Mouse (Mus musculus) erythroblast, adult 5-6 weeks (primary cell): ENCODE results near the gene Hs3st2. TPM values are rescaled to one million over a fixed set of nuclear protein-coding genes. Genes with fewer than 3 reads are reported as not detected.
"Not testable (repeated sequence)": the region's sequence is repeated elsewhere in the genome, so short reads cannot be mapped to it uniquely, and the experiment has no call there.

Source experiments
- ATAC-seq: replicated peaks from 2 replicates; pipeline ENCODE4 v1.8.0; 2016; ENCODE audit warnings: moderate number of reproducible peaks, mild to moderate bottlenecking, moderate TSS enrichment, inconsistent platforms; ENCODE audit not compliant: poor library complexity, low FRiP score, severe bottlenecking
- total RNA-seq, 2 experiments: library from RNA; stranded (forward) in 1 of 2; stranded (reverse) in 1 of 2; fragments of 150-400 nt in 1 of 2; fragments of 200-764, 138-1000 nt in 1 of 2; gene quantifications; 2 replicates each; pipeline versions ENCODE4 v1.2.3 to v1.2.4; 2015 to 2017; ENCODE audit warnings: low replicate concordance in 2 of 2

The Hs3st2 gene
- total RNA-seq (2015; ENCODE audit: low replicate concordance) (not detected in 2 replicates), total RNA-seq (2017; ENCODE audit: low replicate concordance) (not detected in 2 replicates)

- ATAC-seq = no peak
Observed at GRCm38 (mm10) chr7:121391225-121391983, at the start of gene Hs3st2. Gene Hs3st2, plus strand, starts transcription at chr7:121391859.

DNA sequence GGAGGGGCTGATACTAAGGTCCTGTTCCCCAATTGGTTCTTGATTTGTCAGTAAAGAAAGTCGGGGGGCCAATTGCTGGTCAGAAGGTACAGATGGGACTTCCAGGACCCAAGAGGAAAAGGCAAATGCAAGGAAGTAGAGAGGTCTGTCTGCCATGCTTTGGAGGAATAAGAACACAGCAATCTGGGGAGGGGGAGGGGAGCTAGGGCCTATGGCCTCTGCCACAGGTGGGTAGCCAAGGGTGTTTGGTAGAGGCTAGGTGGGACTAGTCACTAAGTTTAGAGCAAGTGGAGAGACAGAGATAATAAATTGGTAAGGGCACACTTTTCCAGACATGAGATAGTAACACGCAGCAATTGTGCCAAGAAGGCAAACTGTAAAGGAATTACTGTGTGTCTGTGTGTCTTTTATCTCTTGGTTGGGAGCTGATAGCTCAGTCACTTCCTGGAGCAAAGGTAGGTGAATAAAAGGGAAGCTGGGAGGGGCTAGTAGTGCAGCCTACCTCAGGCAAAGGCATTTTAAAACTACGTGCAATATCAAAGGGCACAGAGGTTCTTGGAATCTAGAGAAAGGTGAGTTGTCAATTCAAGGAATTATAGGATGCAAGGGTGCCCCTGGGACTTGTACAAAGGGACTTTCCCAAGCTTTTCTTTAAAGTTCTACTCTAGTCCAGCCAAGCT, 43.2 kb upstream of the Hs3st2 start:
- no peak for ATAC-seq

GRCm38 (mm10) chr7:121351688-121352087, 40.0 kb upstream of the Hs3st2 start:
- no peak for ATAC-seq

GRCm38 (mm10) chr7:121361448-121361847, 30.2 kb upstream of the Hs3st2 start:
- not testable (repeated sequence) for ATAC-seq

GRCm38 (mm10) chr7:121365584-121365983, 26.1 kb upstream of the Hs3st2 start:
- no peak for ATAC-seq

DNA sequence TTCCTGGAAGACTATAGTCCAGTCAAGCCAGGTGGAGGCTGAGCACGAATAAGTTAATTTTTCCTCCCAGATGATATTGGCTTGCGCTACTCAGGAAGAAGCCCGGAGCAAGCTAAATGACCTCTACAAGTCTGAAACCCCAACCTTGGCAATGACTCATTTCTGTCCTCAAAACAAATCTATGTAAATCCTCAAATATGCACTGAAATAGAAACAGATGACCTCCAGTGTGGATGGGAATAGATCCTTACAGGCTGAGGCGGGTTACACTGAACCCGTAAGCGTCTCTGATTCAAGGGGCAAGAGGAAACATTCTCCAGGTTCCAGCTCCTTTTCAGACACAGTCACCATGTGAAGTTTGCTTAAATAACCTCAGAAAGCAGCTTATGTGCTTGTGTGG, 24.5 kb upstream of the Hs3st2 start:
- ATAC-seq = no peak

- no peak for ATAC-seq
Observed at GRCm38 (mm10) chr7:121371990-121372389, 19.7 kb upstream of the Hs3st2 start.

DNA sequence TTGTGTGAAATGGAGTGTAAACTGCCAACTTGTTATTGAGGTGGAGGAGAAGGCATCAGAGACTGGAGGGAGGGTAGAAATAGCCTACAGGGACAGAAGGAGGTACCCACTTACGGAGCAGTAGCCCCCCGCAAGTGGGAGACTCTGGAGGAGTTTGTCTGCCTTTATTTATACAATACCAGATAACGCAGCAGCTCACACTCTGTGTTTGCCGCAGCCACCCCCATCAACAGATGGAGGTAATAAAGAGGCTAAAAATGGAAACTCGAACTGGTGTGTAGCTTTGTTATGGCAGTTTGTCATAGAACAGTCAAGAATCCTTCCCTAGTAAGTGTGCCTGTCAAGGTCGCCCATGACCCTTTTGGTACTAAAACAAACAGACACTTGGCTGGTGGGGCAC, 16.2 kb upstream of the Hs3st2 start:
- ATAC-seq = no peak

GRCm38 (mm10) chr7:121378942-121379341, 12.7 kb upstream of the Hs3st2 start:
- no peak for ATAC-seq

GRCm38 (mm10) chr7:121391984-121392739, 503 bp downstream of the Hs3st2 start:
- no peak for ATAC-seq

DNA sequence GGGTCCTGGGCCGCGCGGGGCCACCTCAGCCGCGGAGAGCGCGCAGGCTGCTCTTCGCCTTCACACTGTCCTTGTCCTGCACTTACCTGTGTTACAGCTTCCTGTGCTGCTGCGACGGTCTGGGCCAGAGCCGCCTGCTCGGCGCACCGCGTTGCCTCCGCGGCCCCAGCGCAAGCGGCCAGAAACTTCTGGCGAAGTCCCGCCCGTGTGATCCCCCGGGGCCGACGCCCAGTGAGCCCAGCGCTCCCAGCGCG, 1.0 kb downstream of the Hs3st2 start:
- no peak for ATAC-seq

GRCm38 (mm10) chr7:121393884-121394283, 2.2 kb downstream of the Hs3st2 start:
- no peak for ATAC-seq

DNA sequence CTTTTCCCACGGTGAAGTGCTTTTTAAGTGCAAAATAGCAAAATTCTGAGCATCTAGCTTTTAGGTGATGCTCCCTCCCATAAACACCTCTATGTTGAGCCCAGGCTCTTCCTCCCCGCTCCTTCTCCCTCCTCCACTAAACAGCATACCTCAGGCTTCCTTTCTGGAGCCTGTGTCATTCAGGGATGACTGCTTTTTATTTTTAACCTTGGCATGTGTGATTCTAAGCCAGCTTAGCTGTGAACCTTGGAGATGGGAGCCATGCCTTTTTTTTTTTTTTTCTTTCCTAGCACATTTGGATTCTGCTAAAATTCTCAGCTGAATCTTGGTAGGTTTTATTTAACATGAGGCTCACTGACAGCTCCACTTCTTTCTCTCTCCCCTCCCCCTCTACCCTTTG, 3.2 kb downstream of the Hs3st2 start:
- no peak for ATAC-seq

DNA sequence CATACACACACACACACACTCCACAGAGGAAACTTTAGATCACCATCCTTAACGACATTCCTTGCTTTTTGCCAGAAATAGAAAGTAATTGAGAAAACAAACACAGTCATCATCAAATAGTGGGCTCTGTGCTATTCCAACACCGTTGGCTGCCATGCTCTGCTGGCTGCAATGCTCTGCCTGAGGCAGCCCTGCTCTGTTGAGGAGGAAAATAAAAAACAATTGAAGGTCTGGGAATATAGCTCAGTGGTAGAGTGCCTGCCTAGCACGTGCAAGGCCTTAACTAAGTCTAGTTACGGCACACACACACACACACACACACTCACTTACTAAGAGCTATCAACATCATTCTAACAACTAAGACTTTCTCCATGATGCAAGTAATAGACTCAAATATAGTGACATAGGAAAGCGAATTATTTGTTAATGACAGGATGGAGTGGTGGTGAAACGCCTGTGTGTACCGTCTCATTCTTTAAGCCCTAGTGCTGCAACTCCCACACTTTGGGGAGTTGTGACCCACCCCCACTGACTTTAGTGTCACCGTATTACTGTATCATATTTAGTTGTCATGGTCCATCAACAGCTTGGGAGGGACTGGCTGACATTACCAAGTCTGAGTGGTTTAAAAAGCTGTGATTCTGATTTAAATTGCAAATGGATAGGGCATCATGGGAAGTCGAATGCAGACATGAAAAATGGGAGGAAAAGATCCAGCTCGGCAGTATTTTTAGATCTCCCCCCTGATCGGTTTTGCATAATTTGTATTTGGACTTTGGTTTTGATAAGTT, 19.3 kb downstream of the Hs3st2 start:
- ATAC-seq = no peak

DNA sequence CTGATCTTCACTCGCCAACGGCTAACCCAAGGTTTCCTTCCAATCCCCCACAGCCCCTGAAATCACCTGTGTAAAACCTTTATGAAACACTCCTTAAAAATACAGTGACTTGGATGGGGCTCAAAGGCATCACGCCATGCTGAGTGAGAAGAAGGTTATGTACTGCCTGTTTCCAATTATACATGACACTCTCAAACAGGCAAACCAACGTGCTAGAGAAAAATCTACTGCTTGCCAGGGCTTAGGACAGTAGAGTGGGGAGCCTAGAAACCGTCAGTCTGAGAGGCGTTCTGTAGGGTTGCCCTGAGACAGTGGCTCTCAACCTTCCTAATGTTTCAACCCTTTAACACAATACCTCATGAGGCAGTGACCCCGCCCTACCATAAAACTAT, 19.8 kb downstream of the Hs3st2 start:
- ATAC-seq = no peak

- no peak for ATAC-seq
Observed at GRCm38 (mm10) chr7:121436884-121437283, 45.2 kb downstream of the Hs3st2 start.

DNA sequence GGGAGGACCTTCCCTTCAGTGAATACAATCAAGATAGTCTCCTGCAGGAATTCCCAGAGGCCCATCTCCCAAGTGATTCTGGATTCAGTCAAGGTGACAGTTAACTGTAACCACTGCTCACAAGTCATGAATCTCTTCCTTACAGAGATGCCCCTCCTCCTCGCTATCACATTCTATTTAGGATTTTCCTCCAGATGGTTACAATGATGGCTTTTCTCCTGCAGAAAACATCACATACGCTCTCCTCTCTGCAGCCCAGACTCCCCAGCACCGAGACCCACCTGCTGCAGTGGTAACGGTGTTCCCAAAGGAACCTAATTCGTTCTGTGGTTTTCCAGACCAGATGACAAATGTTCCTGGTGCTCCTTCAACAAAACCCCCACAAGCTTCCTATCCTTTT, 49.5 kb downstream of the Hs3st2 start:
- no peak for ATAC-seq

DNA sequence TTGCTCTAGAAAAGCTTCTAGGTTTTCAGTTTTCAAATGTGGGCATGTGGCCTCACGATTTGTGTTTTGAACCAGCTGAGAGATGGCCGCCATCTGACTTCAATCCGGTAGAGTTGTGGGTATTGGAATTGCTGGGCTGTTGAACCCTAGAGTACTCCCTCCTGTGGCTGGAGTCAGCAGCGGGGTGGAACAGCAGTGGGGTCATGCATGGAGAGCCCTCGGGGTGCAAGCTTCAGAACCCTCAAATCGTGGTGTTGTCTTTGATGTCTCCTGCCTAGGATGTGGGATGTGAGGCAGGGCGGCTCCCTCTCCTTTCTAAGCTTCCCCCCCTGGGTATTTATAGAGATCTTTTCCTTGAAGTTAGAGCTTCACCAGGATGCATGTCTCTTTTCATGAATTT, 52.7 kb downstream of the Hs3st2 start:
- no peak for ATAC-seq

DNA sequence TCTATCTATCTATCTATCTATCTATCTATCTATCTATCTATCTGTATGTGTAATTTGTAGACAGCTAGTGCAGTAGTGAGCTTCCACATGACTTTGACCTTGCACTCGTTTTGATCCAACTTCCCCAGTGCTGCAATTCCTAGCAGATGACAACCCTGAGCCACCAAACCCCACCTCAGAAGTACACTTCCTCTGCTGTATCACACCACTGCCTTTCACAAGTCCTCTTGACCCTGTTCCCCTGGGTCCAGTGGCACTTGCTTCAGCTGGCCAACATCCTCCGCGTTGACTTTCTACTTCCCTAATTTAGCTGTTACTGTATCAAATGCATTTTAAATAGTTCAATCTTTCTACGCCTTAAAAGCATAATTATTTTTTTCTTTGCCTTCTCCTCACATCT, 54.6 kb downstream of the Hs3st2 start:
- no peak for ATAC-seq
